Mouse (Mus musculus): ENCODE data around the gene Hoxb2.

Hoxb2 gene

DNA sequence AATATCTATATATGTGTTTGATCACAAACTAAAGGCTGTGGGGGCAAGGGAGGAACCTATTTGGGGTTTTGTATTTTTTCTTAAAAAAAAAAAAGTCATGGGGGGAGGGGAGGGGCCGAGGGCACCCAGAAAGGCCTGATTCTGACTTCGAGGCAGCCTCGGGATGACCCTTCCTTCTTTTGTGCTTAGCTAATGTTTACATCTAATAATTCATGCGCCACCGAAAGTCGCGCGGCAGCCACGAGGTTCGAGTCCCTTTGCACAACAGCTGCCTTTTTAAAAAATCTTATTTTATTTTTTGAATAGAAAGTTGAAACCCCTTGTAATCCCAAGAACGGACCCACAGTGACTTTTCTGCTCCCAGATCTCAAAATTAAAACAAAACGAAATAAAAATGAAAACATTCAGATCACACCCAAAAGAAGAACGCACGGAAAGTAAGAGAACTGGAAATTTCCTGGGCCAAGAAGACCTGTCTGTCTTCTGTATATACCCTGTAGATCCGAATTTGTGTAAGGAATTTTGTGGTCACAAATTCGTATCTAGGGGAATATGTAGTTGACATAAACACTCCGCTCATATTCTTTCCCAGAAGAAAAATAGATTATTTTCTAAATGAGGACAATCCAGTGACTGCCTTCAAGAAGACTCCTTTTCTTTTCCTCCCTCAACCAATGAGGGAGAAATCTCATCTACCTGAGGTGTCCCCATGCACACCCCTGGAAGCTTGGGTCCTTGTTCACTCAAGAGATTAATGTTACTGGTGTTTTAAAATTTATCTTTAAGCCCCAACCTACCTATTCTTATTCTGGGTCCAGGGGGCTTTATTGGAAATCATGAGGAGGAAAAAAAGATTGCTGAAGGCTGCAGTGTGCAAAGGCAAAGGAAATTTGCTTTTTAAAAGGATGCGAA is 33.4 kb upstream of the Hoxb2 start:
- no peak for DNase-seq (ENCODE audit: low spot score in 2 of 2)

DNA sequence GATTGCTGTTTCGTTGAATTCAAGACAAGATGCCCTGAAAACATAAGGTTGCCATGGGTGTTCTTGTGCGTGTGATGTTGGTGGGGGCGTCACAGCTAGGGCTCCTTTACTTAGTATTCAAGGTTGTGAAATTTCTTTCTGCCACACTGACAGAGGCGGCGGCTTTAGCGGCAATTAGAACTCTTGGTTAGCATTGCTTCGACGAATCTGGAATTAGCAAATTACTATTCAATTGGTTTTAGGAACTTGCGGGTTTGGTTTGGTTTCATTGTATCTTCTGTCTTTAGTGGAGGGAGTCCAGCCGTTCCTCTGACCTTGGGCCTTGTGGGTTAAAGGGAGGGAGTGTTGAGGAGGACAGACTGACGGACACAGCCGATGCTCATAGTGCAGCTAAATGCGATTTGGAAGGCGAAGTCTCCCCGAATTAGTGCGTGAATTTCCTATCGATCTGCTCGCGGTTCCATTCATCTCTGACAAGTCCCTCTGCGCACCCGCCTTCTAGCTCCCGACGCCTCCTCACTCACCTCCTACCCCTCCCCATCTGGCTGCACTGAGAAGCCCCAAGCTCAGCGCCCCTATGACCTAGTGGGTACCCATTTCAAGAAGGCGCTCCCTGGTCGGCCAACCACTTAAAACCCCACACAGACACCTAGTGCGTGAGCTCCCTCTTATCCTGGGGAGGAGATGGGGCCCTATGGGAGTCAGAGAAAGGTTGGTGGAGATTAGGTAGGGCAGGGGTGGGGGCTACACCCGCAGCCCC is 32.5 kb upstream of the Hoxb2 start, which contains the start of gene Hoxb4:
Hoxb4 (plus strand) TSS at position 660 of the 760 bp plus-strand sequence.
- DNase-seq (ENCODE audit: low spot score in 2 of 2) = no peak

DNA sequence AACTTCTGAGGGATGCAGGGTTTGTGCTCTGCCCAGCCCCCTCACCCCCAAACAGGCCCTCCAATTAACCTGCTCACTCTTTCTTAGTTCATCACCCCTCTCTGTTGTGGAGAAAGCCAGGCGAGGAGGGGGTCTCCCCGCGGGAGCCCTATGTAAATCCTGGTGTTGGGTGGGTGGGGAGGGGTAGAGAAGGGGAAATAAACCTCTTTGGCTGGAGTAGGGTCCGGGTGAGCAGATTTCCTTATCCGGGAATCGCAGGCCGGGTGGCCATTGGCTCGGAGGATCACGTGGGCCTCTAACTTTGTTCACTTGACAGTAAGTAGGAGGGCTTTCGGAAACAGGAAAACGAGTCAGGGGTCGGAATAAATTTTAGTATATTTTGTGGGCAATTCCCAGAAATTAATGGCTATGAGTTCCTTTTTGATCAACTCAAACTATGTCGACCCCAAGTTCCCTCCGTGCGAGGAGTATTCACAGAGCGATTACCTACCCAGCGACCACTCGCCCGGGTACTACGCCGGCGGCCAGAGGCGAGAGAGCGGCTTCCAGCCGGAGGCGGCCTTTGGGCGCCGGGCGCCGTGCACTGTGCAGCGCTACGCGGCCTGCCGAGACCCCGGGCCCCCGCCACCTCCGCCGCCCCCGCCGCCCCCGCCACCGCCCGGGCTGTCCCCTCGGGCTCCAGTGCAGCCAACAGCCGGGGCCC is 31.8 kb upstream of the Hoxb2 start:
- DNase-seq (ENCODE audit: low spot score in 2 of 2) = peak; percentile 53 to 58

DNA sequence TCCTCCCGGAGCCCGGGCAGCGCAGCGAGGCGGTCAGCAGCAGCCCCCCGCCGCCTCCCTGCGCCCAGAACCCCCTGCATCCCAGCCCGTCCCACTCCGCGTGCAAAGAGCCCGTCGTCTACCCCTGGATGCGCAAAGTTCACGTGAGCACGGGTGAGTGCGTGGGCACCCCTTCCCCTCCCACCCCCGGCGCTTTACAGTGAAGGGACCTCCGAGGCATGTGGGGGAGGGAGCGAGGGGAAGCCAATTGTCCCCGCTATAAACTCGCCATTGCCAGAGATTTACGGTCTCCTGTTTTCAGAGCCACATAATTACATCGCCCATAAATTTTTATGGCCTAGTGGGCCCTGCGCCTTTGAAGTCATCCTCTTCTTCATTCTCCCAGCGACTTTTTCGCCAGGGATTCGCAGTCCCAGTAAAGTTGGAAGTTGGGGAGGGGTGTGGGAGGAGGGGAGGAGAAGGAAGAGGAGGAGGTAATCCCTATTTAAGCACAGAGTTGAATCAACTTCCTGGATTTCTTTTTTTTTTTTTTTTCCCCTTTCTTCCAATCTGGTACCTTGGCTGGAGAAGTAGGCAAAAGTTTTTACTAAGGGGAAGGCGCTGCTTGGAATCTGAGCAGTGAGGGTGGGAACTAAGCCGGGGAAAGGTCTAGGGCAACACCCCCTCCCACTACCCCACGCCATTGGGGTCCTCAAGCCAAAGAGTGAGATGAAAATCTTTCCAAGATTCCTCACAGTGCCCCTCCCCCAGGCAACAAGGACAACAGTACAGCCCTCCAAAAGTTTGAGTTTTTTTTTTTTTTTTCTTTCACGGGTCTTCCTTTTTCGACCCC is 31.0 kb upstream of the Hoxb2 start:
- no peak for DNase-seq (ENCODE audit: low spot score in 2 of 2)

DNA sequence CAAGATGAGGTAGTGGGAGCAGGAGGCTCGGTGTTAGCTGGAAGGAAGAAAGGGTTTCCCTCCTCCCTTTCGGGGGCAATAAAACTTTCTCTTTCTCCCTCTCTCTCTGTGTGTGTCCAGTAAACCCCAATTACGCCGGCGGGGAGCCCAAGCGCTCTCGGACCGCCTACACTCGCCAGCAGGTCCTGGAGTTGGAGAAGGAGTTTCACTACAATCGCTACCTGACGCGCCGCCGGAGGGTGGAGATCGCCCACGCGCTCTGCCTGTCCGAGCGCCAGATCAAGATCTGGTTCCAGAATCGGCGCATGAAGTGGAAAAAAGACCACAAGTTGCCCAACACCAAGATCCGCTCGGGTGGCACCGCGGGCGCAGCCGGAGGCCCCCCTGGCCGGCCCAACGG is 30.4 kb upstream of the Hoxb2 start:
- no peak for DNase-seq (ENCODE audit: low spot score in 2 of 2)

DNA sequence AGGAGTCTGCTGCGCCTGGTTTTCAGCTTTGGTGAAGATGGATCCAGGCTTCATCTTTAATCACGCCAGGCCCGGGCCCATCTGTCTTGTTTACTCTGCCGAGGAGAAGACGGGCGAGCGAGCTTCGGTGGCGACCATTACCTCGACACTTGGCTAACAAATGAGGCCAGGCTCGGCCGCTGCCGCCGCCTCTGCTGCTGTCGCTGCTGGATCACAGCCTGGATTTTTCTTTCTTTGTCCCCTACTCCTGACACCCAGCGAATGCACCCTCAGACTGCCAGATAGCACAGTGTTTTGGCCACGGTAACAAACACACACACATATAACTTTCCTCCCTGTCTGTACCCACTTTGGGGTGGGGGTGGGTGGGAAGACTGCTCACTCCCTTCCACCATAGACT is 29.6 kb upstream of the Hoxb2 start:
- DNase-seq (ENCODE audit: low spot score in 2 of 2) = no peak

GRCm38 (mm10) chr11:96321846-96322245 is 28.5 kb upstream of the Hoxb2 start:
- no peak for DNase-seq (ENCODE audit: low spot score in 2 of 2)

DNA sequence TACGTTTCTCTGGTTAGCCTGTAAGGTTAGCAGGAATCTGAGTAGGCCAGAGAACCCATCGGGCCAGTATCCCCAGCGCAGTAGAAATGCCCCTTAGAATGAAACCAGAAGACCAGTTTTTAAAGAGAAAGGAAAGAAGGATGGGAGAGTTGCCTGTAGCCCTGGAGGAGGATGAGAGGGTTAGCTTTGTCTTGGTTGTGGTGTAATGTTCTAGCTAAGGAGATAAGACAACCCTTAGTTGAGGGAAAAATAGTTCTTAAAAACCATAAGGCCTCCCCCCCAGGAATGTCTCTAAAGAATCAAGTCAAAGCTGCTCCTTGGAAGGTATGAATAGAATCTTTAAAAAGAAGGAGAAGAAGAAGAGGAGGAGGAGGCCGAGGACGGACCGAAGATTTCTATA is 27.6 kb upstream of the Hoxb2 start:
- no peak for DNase-seq (ENCODE audit: low spot score in 2 of 2)

DNA sequence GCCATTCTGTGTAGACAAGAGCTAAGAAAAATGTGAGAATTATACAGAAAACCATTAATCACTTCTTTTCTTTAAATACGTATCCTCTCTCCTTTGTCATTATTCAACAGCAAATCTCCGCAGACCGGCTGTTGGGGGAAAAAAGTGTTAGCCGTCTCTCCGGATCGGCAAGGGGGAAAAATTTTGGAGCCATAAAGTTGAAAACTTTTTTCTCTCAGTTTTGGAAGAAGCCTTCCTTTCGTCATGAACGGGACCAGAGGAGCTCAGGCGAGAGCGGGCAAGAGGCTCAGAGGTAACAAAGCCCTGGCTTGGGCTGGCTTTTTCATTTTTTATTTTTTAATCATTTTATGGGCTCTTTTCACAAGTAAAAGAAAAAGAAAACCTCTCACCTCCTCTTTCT is 27.2 kb upstream of the Hoxb2 start, which contains the start of gene Hoxb3:
Hoxb3 (plus strand) TSS at position 173 of the 400 bp plus-strand sequence.
- no peak for DNase-seq (ENCODE audit: low spot score in 2 of 2)

DNA sequence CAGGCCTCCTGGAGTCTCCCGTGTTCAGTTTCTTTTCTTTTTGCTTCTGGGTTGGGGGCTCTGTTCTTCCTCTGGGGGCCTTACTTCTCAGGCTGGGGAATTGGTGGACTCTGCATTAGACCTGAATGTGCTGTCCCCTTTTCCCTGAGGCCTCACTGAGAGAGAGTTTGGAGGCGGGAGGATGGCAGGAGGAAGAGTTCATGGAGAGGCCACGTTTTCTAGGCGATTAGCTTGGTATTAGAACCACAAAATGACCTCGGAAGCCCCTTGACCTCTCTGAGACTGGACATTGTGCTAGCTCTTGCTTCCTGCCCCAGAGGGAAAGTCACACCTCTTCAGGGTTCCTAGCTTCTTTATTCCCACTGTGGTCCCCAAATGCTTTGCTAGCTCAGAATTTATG is 26.2 kb upstream of the Hoxb2 start:
- DNase-seq (ENCODE audit: low spot score in 2 of 2) = no peak

- DNase-seq (ENCODE audit: low spot score in 2 of 2) = no peak
These were observed 25.4 kb upstream of the Hoxb2 start for GRCm38 (mm10) chr11:96324965-96325364.

DNA sequence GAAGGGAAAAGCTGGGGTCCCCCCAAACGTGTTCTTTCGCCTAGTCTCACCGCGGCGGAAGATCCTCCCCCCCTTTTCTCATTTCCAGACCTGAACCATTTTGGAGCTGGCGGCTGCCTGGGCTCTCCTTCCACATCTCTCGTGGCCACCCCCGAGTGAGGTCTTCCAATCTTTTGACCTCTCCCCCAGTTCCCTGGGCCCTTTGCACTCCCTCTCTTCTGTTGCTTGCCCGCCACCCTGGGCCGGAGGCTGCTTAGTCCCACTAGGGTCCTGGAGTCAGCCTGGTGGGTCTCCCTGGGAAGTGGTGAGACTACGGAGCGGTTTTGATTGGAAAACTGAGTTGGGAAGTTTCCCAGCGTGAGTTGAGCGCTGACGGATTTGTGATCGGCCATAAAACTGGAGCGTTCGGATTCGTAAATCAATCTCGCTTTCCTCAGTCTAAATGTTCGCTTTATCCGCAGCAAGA is 24.5 kb upstream of the Hoxb2 start:
- DNase-seq (ENCODE audit: low spot score in 2 of 2) = no peak

DNA sequence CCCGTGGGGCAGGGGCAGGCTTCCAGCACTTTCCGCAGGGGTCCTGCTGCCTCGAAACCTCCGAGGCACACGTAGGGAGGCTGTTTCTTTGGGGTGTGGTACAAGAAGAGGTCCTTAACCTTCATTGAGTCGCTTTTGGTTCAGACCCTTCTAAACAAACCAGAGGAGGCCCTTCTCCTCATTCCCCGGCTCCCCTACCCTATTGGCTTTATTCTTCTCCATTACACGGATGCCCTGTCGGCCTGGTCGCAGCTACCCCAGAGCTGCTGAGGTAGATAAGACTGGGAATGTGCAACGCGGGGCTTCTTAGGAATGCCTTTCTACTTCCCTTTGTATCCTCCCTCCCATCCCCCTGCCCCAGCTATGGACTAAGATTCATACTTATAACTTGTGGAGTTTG is 23.6 kb upstream of the Hoxb2 start:
- no peak for DNase-seq (ENCODE audit: low spot score in 2 of 2)

GRCm38 (mm10) chr11:96327122-96327521 is 23.2 kb upstream of the Hoxb2 start:
- DNase-seq (ENCODE audit: low spot score in 2 of 2) = no peak

GRCm38 (mm10) chr11:96327750-96328149 is 22.6 kb upstream of the Hoxb2 start:
- DNase-seq (ENCODE audit: low spot score in 2 of 2) = no peak

- no peak for DNase-seq (ENCODE audit: low spot score in 2 of 2)
These were observed 21.7 kb upstream of the Hoxb2 start for GRCm38 (mm10) chr11:96328605-96329004.

DNA sequence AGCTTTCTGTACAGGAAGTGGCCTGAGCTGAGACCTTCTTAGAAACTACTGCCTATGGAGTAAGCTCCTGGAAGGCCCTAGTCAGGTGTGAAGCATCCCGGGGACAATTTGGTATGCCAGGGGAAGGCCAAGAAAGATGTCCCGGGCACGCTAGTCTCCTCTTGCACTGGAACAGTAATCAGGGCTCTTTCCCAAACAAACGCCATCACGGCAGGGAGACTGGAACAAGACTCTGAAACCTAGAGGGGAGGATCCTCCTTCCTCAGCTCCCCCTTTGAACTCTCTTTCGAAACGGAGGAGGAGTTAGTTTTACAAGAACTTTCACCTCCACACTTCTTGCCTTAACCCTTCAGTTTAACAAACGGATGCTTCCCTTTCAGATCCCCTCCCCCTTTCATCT is 18.2 kb upstream of the Hoxb2 start:
- no peak for DNase-seq (ENCODE audit: low spot score in 2 of 2)

DNA sequence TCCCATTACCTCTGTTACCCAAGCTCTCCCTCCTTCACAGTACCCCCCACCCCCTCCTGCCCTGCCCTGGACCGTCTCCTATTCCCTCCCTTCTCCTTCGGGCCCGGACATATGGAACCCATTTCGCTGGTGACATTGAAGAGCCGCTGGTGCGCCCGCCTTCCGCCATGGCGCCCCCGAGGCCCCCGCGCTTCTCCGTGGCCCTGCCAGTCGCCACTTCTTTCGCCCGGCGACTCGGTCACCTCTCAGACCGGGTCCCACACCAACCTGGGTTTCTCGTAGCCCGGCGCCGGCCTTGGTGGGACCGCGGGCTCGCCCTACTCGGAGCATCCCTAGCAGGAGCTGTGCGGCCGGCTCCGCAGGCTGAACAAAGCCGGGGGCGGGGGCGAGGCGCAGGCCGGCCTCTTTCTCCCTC is 17.7 kb upstream of the Hoxb2 start:
- no peak for DNase-seq (ENCODE audit: low spot score in 2 of 2)

DNA sequence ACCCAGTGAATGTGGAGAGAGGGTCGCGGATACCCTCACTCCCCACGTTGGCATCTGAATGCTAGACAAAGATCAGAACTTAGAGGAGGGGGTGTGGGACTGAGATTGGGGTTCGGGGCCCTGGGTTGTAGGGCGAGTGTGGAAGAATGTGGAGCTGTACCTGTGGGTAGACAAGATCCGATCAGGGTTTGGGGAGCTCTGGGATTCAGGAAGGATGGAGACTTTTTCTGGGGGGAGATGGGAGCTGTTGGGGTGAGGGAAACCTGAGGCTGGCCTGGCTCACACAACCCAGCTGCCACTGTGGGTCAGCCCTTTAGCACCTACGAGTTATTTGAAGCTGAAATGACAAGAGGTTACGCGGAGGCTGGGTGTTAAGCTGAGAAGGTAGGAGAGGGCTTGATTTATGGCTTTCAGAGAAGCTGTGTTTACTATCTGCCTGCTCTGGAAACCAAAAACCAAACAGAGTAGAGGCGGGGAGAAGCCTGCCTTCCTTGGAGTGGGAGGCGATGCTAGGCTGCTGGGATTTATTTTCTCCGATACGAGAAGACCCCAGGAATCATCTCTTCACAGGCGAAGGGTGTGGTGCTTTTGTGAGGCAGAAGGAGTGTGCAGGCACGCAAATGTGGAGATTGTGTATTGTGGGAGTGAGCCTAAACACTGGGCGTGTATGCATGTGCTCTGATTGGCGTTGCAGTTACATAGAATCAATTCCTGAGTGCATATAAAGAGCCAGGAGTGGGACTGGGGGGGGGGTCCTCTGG is 16.9 kb upstream of the Hoxb2 start:
- DNase-seq (ENCODE audit: low spot score in 2 of 2) = no peak

DNA sequence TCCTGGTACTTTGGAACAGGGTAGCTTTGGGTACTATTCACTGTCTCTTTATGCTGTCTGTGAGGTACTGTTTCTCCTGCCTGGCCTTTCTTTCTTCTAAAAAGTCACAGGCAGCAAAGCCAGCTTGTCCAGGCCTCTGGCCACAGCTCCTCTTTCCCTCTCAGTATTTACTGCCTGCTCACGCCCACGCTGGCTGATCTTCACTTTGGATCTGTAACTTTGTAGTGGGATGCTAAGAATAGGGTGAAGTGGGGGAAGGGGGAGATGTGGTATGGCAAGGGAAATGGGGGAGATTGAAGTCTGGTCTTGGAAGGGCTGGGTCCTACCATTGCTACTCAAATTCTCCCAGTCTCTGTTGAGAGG is 16.3 kb upstream of the Hoxb2 start:
- DNase-seq (ENCODE audit: low spot score in 2 of 2) = no peak

DNA sequence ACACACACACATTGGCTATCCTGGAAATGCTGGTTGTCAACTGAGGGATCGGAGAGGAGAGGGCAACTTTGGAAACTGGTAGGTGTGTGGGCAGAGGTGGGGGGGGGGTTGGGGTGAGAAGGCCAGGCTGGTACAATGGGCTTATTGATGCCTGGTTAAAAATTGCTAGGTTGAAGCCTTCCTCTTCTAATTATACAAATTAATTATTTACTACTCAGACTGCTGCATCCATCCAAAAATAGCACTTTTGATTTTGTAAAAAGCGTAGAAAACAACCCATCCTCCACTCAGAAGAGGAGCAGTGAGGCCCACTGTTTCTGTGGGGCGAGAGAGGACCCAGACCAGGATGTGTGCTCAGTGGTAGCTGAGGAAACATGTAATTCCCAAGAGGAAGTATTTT is 15.3 kb upstream of the Hoxb2 start:
- DNase-seq (ENCODE audit: low spot score in 2 of 2) = no peak
